Mouse (Mus musculus): ENCODE results near the gene Aff3.

Gene Aff3

GRCm38 (mm10) chr1:38289891-38290290 is 374.9 kb downstream of the Aff3 start:
- DNase-seq (ENCODE audit: low read depth, low spot score), result no peak

GRCm38 (mm10) chr1:38288716-38289115 is 376.0 kb downstream of the Aff3 start:
- no peak for DNase-seq (ENCODE audit: low read depth, low spot score)

- DNase-seq (ENCODE audit: low read depth, low spot score), result no peak
Measured at GRCm38 (mm10) chr1:38286551-38286950, 378.2 kb downstream of the Aff3 start.

GRCm38 (mm10) chr1:38280549-38280948 is 384.2 kb downstream of the Aff3 start:
- no peak for DNase-seq (ENCODE audit: low read depth, low spot score)

- DNase-seq (ENCODE audit: low read depth, low spot score), result no peak
Measured at GRCm38 (mm10) chr1:38271312-38271711, 393.4 kb downstream of the Aff3 start.

GRCm38 (mm10) chr1:38268246-38269042 is 396.3 kb downstream of the Aff3 start:
- DNase-seq (ENCODE audit: low read depth, low spot score), result no peak

GRCm38 (mm10) chr1:38263251-38263650 is 401.5 kb downstream of the Aff3 start:
- DNase-seq (ENCODE audit: low read depth, low spot score), result no peak

- peak; percentile 84 for DNase-seq (ENCODE audit: low read depth, low spot score)
Measured at GRCm38 (mm10) chr1:38262362-38263154, 402.2 kb downstream of the Aff3 start.

GRCm38 (mm10) chr1:38261076-38261475 is 403.7 kb downstream of the Aff3 start:
- DNase-seq (ENCODE audit: low read depth, low spot score), result peak; percentile 54

GRCm38 (mm10) chr1:38259541-38260338 is 405.0 kb downstream of the Aff3 start:
- no peak for DNase-seq (ENCODE audit: low read depth, low spot score)

GRCm38 (mm10) chr1:38254426-38254825 is 410.3 kb downstream of the Aff3 start:
- no peak for DNase-seq (ENCODE audit: low read depth, low spot score)

- no peak for DNase-seq (ENCODE audit: low read depth, low spot score)
Measured at GRCm38 (mm10) chr1:38252766-38253079, 412.0 kb downstream of the Aff3 start.

GRCm38 (mm10) chr1:38252031-38252765 is 412.6 kb downstream of the Aff3 start:
- DNase-seq (ENCODE audit: low read depth, low spot score), result no peak

GRCm38 (mm10) chr1:38251448-38251847 is 413.3 kb downstream of the Aff3 start:
- DNase-seq (ENCODE audit: low read depth, low spot score), result no peak

- no peak for DNase-seq (ENCODE audit: low read depth, low spot score)
Measured at GRCm38 (mm10) chr1:38250246-38250645, 414.5 kb downstream of the Aff3 start.

- no peak for DNase-seq (ENCODE audit: low read depth, low spot score)
Measured at GRCm38 (mm10) chr1:38249561-38249960, 415.2 kb downstream of the Aff3 start.

GRCm38 (mm10) chr1:38248027-38248426 is 416.7 kb downstream of the Aff3 start:
- no peak for DNase-seq (ENCODE audit: low read depth, low spot score)

- DNase-seq (ENCODE audit: low read depth, low spot score), result no peak
Measured at GRCm38 (mm10) chr1:38242559-38242958, 422.2 kb downstream of the Aff3 start.

GRCm38 (mm10) chr1:38241801-38242200 is 423.0 kb downstream of the Aff3 start:
- DNase-seq (ENCODE audit: low read depth, low spot score), result peak; percentile 92

- peak; percentile 76 for DNase-seq (ENCODE audit: low read depth, low spot score)
Measured at GRCm38 (mm10) chr1:38241221-38241666, 423.5 kb downstream of the Aff3 start.
